Mouse (Mus musculus): ENCODE data around the gene Dpm1. TPM values are rescaled to one million over a fixed set of nuclear protein-coding genes. Genes with fewer than 3 reads are reported as not detected.
A peak's percentile ranks its signal among the peaks of the same experiment; 100 is the strongest.

The Dpm1 gene
- polyA plus RNA-seq, 1 experiment, result 22.4 TPM

GRCm38 (mm10) chr2:168252639-168253292 is 22.4 kb upstream of the Dpm1 start:
- Histone ChIP-seq H3K4me1 (ENCODE audit: control insufficient read depth, insufficient read depth, low read length) (0 out of 2 replicates have a peak, but pooled peaks cover 1% of the 10 kb centered on the region), H3K27ac (ENCODE audit: insufficient read depth, low read length) (no peak overlapping the region), H3K4me3 (ENCODE audit: insufficient read depth, low read length) (no peak overlapping the region)
- TF ChIP-seq CTCF (IDR thresholded peaks at IDR 0.05; ENCODE audit: extremely low read depth, insufficient read depth, low read length) (peak; percentile 64), POLR2A (IDR thresholded peaks at IDR 0.05; ENCODE audit: extremely low read depth, insufficient read depth, low read length) (no peak)

DNA sequence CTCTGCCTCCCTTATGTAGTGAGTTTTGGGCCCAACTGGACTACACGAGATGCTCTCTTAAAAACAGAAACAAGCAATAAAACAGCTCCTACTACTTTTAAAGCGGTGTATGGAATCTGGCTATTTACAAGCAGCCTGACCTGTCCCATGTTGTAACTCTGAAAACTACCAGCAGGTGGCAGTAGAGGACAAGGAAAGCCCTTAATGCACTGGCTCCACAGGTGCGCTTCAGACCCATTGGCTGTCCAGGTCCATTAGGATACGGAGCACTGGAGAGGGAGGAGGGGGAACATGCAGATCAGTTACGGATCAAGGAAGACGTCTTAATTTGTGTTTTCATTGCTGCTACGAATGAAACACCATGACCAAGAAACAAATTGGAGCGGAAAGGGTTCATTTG is 19.9 kb upstream of the Dpm1 start:
- Histone ChIP-seq H3K27ac (ENCODE audit: insufficient read depth, low read length) (no peak overlapping the region), H3K4me3 (ENCODE audit: insufficient read depth, low read length) (no peak overlapping the region), H3K4me1 (ENCODE audit: control insufficient read depth, insufficient read depth, low read length) (0 out of 2 replicates have a peak, but pooled peaks cover 1% of the 10 kb centered on the region)
- peak; percentile 99 for TF ChIP-seq CTCF (IDR thresholded peaks at IDR 0.05; ENCODE audit: extremely low read depth, insufficient read depth, low read length)
- no peak for TF ChIP-seq POLR2A (IDR thresholded peaks at IDR 0.05; ENCODE audit: extremely low read depth, insufficient read depth, low read length)

DNA sequence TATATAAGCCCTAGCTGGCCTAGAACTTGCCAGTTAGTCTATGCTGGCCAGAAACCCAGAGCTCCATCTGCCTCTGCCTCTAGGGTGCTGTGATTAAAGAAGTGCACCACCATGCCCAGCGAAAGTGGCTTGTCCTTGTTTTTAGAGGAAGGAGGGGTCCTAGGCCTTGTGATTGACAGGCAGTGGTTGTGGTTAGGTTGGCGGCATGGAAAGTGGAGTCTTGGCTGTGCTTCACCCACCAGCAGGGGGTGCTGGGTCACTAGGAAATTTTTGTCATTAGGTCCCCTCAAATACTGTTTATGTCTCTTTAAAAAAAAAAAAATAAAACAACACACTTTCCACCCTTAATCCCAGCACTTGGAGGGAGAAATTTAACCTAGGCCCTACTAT is 18.5 kb upstream of the Dpm1 start:
- H3K4me1 ChIP-seq (ENCODE audit: control insufficient read depth, insufficient read depth, low read length), result no peaks in the 10 kb centered on the region
- TF ChIP-seq POLR2A (IDR thresholded peaks at IDR 0.05; ENCODE audit: extremely low read depth, insufficient read depth, low read length), result no peak
- TF ChIP-seq CTCF (IDR thresholded peaks at IDR 0.05; ENCODE audit: extremely low read depth, insufficient read depth, low read length), result 0 out of 2 replicates have a peak, but pooled peaks have one; percentile 18
- no peak overlapping the region for H3K27ac ChIP-seq (ENCODE audit: insufficient read depth, low read length)
- no peak overlapping the region for H3K4me3 ChIP-seq (ENCODE audit: insufficient read depth, low read length)

DNA sequence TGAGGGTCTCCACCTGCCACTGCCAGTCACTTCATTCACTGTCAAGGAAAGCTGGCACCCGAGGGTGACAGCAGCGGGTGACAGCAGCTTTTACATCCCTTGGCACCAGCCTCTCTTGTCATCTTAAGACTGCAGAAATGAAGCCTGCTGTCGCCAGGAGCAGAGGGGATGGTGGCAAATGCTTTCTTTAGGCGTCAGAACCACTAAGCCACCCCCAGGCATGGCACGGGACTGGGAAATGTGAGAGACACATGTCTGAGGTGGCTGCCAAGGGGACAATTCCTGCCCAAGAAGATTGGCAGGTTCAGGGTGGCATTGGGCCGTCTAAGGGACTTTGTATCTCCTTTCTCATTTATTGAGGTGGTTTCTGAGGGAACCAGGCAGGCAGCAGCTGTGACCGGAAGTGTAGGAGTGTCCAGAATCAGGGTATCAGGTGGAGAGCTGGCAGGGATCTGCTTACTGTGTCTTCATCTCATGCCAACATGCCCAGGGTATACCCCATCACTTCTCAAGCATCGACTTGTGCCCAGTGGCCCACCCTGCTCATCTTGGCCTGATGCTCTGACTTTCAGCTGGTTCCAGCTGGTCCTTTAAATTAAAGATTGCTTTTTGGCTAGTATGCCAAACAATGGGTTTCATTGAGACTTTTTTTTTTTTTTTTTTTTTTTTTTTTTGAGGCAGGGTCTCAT is 17.9 kb upstream of the Dpm1 start:
- Histone ChIP-seq H3K27ac (ENCODE audit: insufficient read depth, low read length) (no peak overlapping the region), H3K4me3 (ENCODE audit: insufficient read depth, low read length) (no peak overlapping the region), H3K4me1 (ENCODE audit: control insufficient read depth, insufficient read depth, low read length) (no peaks in the 10 kb centered on the region)
- no peak for TF ChIP-seq POLR2A (IDR thresholded peaks at IDR 0.05; ENCODE audit: extremely low read depth, insufficient read depth, low read length)
- no peak for TF ChIP-seq CTCF (IDR thresholded peaks at IDR 0.05; ENCODE audit: extremely low read depth, insufficient read depth, low read length)

DNA sequence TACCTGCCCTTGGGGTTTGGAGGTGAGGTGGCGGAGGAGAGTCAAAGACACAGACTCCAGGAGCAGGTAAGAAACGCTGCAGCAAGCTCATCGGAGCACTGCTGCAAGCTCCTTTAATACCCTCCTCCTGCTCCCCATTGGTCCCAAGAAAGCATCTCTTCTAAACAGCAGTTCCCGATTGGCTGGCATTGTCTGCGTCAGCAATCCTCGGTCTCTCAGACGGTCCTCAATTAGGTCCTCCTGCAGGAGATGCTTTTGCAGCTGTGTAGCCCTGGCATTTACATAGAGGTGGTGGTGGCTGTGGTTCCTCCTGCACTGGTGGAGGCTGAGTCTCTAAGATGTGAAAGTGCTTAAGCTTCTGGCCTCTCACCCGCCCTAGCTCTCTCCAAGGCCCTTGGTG is 15.2 kb upstream of the Dpm1 start:
- H3K4me3 ChIP-seq (ENCODE audit: insufficient read depth, low read length), result no peak overlapping the region
- no peak overlapping the region for H3K27ac ChIP-seq (ENCODE audit: insufficient read depth, low read length)
- no peaks in the 10 kb centered on the region for H3K4me1 ChIP-seq (ENCODE audit: control insufficient read depth, insufficient read depth, low read length)
- TF ChIP-seq CTCF (IDR thresholded peaks at IDR 0.05; ENCODE audit: extremely low read depth, insufficient read depth, low read length) (no peak), POLR2A (IDR thresholded peaks at IDR 0.05; ENCODE audit: extremely low read depth, insufficient read depth, low read length) (peak; percentile 38; the same call in 1 of the 2 replicates)

GRCm38 (mm10) chr2:168243278-168243677 is 12.9 kb upstream of the Dpm1 start:
- Histone ChIP-seq H3K27ac (ENCODE audit: insufficient read depth, low read length) (no peak overlapping the region), H3K4me3 (ENCODE audit: insufficient read depth, low read length) (no peak overlapping the region), H3K4me1 (ENCODE audit: control insufficient read depth, insufficient read depth, low read length) (no peaks in the 10 kb centered on the region)
- TF ChIP-seq POLR2A (IDR thresholded peaks at IDR 0.05; ENCODE audit: extremely low read depth, insufficient read depth, low read length) (no peak), CTCF (IDR thresholded peaks at IDR 0.05; ENCODE audit: extremely low read depth, insufficient read depth, low read length) (no peak)

DNA sequence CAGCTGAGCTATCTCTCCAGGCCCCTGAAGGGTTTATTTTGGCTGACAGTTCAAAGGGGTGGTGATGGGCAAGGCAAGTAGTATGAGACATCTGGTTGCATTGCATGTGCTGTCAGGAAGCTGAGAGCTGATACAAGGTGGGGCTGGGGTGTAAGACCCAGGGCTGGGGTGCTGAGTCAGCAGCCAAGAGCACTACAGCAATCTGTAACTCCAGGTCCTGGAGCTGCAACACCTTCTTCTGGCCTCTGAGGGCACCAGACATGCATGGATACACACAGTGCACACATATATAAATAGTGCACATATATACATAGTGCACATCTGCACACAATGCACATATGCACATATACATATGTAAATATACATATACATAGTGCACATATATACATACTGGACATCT is 12.4 kb upstream of the Dpm1 start:
- H3K27ac ChIP-seq (ENCODE audit: insufficient read depth, low read length), result no peak overlapping the region
- H3K4me1 ChIP-seq (ENCODE audit: control insufficient read depth, insufficient read depth, low read length), result no peaks in the 10 kb centered on the region
- no peak overlapping the region for H3K4me3 ChIP-seq (ENCODE audit: insufficient read depth, low read length)
- TF ChIP-seq CTCF (IDR thresholded peaks at IDR 0.05; ENCODE audit: extremely low read depth, insufficient read depth, low read length) (no peak), POLR2A (IDR thresholded peaks at IDR 0.05; ENCODE audit: extremely low read depth, insufficient read depth, low read length) (no peak)

DNA sequence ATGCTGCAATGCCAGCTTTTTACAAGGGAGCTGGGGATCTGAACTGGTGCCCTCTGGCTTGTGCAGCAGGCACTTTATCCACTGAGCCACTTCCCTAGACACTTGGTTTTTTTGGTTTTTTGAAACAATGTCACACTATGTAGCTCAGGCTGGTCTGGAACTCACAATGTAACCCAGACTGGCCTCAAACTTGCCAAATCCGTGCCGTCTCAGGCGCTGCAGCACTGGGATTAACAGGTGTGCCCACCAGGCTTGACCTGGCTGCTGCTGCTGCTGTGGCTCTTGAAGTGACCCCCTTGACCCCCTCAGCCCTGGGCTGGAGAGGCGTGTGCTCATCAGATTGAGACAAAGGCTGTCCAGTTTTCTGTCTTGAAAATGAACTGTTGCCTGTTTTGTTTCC is 7.9 kb upstream of the Dpm1 start:
- Histone ChIP-seq H3K27ac (ENCODE audit: insufficient read depth, low read length) (no peak overlapping the region), H3K4me1 (ENCODE audit: control insufficient read depth, insufficient read depth, low read length) (no peaks in the 10 kb centered on the region), H3K4me3 (ENCODE audit: insufficient read depth, low read length) (no peak overlapping the region)
- TF ChIP-seq CTCF (IDR thresholded peaks at IDR 0.05; ENCODE audit: extremely low read depth, insufficient read depth, low read length) (no peak), POLR2A (IDR thresholded peaks at IDR 0.05; ENCODE audit: extremely low read depth, insufficient read depth, low read length) (no peak)

DNA sequence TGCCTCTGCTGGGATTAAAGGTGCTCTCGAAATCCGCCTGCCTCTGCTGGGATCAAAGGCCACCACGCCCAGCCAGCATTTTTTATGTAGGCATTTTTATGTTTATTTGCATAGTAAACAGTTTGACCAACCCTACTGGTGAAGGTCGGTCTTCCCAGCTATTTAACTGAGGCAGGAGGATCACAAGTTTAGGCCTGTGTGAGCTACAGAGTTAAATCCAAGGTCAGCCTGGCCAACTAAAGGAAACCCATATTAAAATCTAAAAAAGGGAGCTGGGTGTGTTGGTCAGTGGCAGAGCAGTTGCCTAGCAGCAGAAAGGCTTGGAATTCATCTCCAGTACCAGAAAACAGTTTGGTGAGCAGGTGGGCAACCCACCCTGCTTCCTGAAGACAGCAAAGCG is 2.9 kb upstream of the Dpm1 start:
- Histone ChIP-seq H3K4me3 (ENCODE audit: insufficient read depth, low read length) (no peak overlapping the region), H3K27ac (ENCODE audit: insufficient read depth, low read length) (no peak overlapping the region), H3K4me1 (ENCODE audit: control insufficient read depth, insufficient read depth, low read length) (no peaks in the 10 kb centered on the region; the same call in none of the 2 replicates)
- TF ChIP-seq POLR2A (IDR thresholded peaks at IDR 0.05; ENCODE audit: extremely low read depth, insufficient read depth, low read length) (no peak), CTCF (IDR thresholded peaks at IDR 0.05; ENCODE audit: extremely low read depth, insufficient read depth, low read length) (no peak)

- peak overlapping the region; percentile 51 for H3K4me3 ChIP-seq (ENCODE audit: insufficient read depth, low read length)
- peaks cover 2% of the 10 kb centered on the region for H3K4me1 ChIP-seq (ENCODE audit: control insufficient read depth, insufficient read depth, low read length)
- no peak overlapping the region for H3K27ac ChIP-seq (ENCODE audit: insufficient read depth, low read length)
- TF ChIP-seq CTCF (IDR thresholded peaks at IDR 0.05; ENCODE audit: extremely low read depth, insufficient read depth, low read length) (no peak), POLR2A (IDR thresholded peaks at IDR 0.05; ENCODE audit: extremely low read depth, insufficient read depth, low read length) (no peak)
Observed at GRCm38 (mm10) chr2:168231471-168231829, 1.1 kb upstream of the Dpm1 start.

Measured in cortical plate, adult 2 months (tissue).